ENCODE assay signal across 8 mouse cellular contexts in the genomic region with DNA sequence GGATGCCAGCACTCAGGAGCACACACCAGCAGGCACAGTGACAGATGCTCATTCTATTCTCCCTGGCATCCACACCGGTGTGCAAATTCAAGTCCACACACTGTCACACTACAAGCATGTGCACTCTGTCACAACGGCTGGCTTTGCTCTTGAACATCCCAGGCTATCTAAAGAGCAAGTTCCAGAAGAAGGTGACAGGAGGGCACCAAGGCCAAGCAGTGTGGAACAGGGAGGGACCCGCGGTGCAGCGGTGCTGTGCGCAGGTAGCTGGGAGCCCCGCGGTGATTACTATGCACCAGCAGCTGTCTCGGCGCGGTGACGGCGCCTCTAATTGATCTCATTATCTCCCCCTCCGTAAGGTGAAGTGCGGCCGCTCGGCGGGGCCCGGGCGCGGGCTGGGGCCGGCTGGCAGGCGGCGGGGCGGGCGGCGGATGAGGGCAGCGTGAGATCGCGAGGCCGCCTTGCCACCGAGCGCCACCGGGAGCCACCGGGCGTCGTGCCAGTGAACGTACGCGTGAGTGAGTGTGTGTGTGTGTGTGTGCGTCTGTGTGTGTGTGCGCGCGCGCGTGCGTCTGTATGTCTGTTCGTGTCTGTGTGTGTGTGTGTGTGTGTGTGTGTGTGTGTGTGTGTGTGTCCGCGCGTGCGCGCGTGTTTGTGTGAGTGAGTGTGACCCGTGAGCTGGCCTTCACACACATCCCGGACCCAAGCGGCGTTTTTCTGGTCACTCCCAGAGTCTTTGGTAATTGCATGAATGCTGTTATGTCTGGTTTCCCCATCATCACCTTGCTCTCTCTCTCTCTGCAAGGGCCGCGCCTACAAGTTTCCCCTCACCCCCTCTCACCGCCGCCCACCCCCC.
A peak's percentile ranks its signal among the peaks of the same experiment; 100 is the strongest.
DNase-seq lines count a peak whose midpoint lies in the region; ATAC-seq and TF ChIP-seq lines count a peak whose summit lies in the region.

No protein-coding gene starts in this region.

- intact Hi-C loops in left cerebral cortex, postnatal 36 days (cut with DNase I), result loop anchor here (10.0 kb wide), 1 partner anchor 151 kb away; a partner anchor contains a TSS

- no peaks in the 10 kb centered on the region for H3K36me3 ChIP-seq in intestine, embryonic 16.5 days (ENCODE audit: control insufficient read depth, insufficient read depth, low read length)

- ATAC-seq in intestine, embryonic 16.5 days, result peak; percentile 63
- ATAC-seq in inflammation-experienced regulatory T-cells, adult 6 months, result no peak

- no peak for TF ChIP-seq CTCF in cortical plate, adult 2 months (IDR thresholded peaks at IDR 0.05; ENCODE audit: extremely low read depth, insufficient read depth, low read length)

- DNase-seq in adrenal gland, adult 8-10 months, result peak; percentile 42
- peak; percentile 74 for DNase-seq in gastrocnemius, postnatal 10 days
- DNase-seq in left cerebral cortex, postnatal 36 days (ENCODE audit: low spot score in 2 of 2), result peak; percentile 52 to 64
- DNase-seq in mesoderm, embryonic 11.5 days (ENCODE audit: low read depth, low spot score), result peak; percentile 33
- peak; percentile 42 to 59 for DNase-seq in right cerebral cortex, postnatal 36 days (ENCODE audit: low spot score in 2 of 2)

- 2% methylated on average over 51 of the region's 62 CpGs for WGBS in intestine, embryonic 16.5 days

- peaks cover 8% of the 10 kb centered on the region; the same call in 1 of the 2 replicates for H3K27me3 ChIP-seq in intestine, embryonic 16.5 days (replicated peaks; ENCODE audit: control insufficient read depth, insufficient read depth, low read length)

- H3K9ac ChIP-seq in intestine, embryonic 16.5 days (ENCODE audit: low read depth, low read length), result peak overlapping the region; percentile 60

- peak overlapping the region; percentile 60 for H3K4me3 ChIP-seq in cortical plate, adult 2 months (ENCODE audit: insufficient read depth, low read length)
- peak overlapping the region; percentile 48 for H3K4me3 ChIP-seq in intestine, embryonic 16.5 days (ENCODE audit: low read length)

- H3K4me2 ChIP-seq in intestine, embryonic 16.5 days (ENCODE audit: low read depth, low read length), result peak overlapping the region; percentile 73

- H3K4me1 ChIP-seq in cortical plate, adult 2 months (ENCODE audit: control insufficient read depth, insufficient read depth, low read length), result peaks cover 2% of the 10 kb centered on the region; the same call in 1 of the 2 replicates
- peaks cover 4% of the 10 kb centered on the region; the same call in 1 of the 2 replicates for H3K4me1 ChIP-seq in intestine, embryonic 16.5 days (ENCODE audit: control insufficient read depth, insufficient read depth, low read length)

- no peak for TF ChIP-seq POLR2A in cortical plate, adult 2 months (IDR thresholded peaks at IDR 0.05; ENCODE audit: extremely low read depth, insufficient read depth, low read length)

- no peaks in the 10 kb centered on the region for H3K9me3 ChIP-seq in intestine, embryonic 16.5 days (ENCODE audit: control insufficient read depth, low read length)

- H3K27ac ChIP-seq in cortical plate, adult 2 months (ENCODE audit: insufficient read depth, low read length), result peak overlapping the region; percentile 62; the same call in 1 of the 2 replicates
- H3K27ac ChIP-seq in intestine, embryonic 16.5 days (ENCODE audit: low read length), result no peak overlapping the region
